Mouse (Mus musculus): Measurements from ENCODE around the gene Plekhg3.

Gene Plekhg3

DNA sequence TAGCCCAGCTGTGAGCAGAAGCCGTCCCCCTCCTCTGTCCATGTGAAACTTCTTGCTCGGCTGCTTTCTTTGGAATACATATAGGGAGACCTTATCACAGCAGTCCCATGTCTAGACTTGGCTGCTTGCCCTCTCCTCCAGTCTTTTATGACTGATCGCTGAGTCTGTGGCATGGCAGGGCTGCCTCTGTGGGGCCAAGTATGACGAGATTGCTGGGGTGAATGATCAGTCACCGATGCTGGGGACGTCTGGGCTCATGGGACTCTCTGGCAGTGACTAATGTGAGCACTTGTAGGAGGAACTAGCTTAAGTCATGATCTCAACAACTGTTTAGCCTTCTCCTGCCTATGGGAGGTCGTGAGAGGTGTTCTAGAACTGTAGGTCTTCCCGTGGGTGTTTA is 21.6 kb downstream of the Plekhg3 start:
- DNase-seq (ENCODE audit: low spot score) = no peak

DNA sequence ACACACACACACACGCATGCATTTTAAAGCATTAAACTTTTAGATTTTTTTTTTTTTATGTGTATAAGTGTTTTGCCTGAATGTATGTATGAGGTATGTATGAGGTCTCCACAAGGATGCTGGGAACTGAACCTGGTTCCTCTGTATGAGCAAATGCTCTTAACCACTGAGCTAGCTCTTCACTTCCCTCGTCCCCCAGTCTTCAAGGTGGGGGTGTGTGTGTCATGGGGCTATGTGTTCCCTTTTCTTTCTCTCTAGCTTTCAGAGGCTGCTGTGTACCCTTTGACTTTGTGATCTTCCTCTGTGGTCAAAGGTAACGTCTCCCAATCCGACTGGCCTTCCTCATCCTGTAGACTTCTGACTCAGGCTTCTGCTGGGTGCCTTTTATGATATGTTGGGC is 22.3 kb downstream of the Plekhg3 start:
- no peak for DNase-seq (ENCODE audit: low spot score)

DNA sequence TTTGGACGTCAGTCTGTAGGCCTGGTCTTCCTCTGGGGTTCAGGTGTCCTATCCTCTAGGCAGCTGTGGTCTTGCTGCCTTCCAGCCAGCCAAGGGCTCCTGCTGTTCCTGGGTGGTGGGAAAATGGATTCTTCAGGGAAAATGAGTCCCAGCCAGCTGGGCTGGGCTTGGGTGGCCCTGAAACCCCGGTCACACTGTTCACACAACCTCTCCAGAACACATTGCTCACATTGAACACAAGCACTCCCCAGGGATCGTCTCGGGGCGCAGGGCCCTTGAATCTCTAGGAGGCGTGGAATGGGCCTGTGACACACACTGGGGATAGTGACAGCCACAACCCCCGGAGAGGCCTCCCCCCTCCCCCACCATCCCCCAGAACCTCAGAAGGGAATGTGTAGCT is 23.2 kb downstream of the Plekhg3 start:
- DNase-seq (ENCODE audit: low spot score) = no peak

DNA sequence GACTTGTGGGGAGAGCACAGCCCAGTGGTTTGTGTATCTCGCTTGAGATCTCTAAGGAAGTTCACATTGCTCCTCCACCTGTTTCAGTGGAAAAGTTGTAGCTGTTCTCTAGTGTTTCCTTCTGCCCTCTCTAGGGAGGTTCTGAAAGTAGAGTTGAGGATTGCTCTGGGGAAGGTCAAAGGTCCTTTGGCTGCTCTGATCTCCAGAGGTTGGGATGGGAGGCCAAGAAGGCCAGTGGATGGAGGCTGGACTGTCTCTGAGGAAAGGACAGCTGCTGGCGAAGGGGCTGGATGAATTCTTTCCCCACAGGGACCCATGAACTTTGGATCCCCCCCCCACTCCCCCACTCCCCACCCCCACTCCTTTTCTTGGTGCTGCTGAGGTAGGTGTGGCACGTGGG is 23.7 kb downstream of the Plekhg3 start:
- DNase-seq (ENCODE audit: low spot score) = no peak

DNA sequence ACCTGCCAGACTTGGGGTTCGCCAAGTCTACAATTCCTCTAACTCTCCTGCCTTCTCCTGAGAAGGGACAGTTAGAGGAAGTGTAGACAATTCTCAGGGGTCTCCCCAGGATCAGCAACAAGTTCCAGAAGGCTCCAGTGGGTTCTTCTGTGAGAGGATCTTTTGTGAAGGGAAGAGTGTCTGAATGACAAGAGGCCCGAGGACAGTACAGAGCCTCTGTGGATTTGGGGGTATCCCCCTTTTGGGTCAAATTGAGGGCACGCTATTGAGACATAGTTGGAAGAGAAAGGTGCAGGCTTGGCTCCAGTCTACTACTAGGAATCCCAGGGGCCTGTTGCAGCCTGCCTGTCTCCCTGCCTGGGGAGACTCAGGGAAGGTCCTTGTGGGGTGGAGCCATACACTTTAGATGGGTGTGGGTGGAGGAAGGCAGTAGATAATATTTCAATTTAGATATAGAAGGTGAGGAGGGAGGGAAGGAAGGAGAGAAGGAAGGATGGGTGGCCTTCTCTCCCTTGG is 24.2 kb downstream of the Plekhg3 start:
- DNase-seq (ENCODE audit: low spot score) = no peak

DNA sequence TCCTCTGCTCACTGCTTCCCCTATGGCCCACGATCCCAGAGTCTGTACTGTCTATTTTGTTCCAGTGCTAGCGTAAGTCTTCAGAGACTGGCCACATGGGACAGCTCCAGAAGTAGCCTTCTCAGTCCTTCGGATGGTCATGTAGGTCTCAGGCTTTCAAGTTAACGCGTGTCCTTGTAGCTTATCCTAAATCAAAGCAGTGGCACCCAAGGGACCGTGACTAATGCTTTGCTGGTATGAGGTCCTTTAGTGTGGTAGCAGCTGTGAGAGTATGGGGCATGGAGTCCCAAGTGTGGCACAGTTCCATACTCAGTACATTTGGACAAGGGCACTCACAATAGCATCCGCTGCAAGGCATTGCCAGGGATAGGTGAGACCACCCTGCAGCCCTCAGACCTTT is 25.5 kb downstream of the Plekhg3 start:
- no peak for DNase-seq (ENCODE audit: low spot score)

DNA sequence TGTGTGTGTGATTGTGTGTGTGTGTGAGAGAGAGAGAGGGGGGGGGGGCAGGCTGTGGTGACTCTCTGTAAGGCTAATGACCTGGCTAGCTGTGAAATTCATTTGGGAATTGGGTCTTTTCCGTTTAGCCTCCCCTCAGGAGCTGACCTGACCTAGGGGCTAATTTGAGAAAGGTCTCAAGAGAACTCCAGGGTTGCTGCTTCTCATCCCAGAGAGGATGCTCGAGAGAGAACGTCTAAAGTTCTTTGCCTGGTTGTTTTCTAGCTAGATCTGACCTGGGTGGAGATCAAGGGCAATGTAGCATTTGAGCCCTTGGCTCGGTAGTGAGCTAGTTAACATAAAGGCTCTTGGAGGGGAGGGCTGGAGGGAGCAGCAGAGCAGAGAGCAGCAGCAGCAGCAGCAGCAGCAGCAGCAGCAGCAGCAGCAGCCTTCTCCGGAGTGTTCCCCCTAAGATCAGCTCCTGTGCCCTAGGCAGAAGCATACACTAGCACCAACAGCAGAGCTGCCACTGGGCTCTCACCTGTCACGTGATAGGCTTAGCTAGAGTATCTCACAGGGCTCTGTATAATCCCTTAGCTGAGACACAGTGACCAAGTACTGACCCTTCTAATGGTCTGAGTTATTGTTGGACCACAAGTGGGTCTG is 26.2 kb downstream of the Plekhg3 start:
- DNase-seq (ENCODE audit: low spot score) = no peak

DNA sequence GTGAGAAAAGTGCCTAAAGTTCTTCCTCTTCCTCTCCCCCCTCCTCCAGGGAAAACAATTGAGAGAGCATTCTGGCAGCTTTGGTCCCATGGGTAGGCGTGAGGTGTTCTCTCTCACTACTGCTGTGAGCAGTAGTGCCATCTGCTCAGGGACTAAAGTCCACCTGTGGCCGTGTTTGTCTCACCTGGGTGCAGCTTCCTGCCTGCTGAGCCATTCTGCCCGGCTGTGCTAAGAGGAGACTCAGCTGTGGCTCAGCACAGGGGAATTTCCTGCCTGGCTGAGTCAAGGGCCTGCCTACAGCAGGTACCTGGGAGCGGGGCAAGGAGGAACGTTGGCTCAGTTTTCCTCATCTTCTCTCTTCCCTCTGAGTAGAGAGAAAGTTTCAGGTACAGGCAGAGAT is 27.5 kb downstream of the Plekhg3 start:
- no peak for DNase-seq (ENCODE audit: low spot score)

DNA sequence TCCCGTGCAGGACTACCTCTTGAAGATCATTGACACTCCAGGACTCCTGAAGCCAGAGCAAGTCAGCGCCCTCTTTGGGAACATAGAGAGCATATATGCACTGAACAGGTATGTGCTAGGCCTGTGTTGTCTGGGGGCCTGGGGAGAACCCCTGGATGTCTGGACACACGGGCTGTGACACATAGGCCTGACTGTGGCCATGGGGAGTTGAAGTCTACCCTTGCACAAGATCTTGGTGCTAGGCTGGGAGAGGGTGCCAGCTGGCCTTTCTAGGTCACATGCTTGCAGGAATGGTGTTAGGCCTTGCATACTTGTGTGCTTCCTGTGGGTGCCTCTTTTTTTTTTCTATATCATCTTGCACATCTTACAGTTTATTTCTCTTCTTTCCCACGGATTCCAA is 31.5 kb downstream of the Plekhg3 start:
- DNase-seq (ENCODE audit: low spot score) = no peak

DNA sequence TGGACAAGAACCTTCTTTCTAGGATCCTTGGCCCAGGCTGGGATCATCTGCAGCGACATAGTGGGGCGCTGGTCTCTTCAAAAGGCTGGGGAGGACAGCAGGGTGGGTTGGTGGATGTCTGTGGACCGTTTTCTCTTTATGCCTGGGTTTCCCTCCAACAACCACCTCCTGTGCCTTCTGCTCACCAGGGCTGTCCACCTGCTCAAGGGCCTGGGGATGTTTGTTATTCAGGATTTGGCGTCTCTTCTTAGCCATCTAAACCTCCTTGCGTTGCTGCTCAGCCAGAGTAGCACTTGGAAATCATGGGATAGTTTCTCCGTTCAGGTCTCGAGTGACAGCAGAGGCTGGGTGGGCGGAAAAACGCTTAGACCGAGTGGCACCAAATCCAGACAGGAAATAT is 35.6 kb downstream of the Plekhg3 start:
- no peak for DNase-seq (ENCODE audit: low spot score)

DNA sequence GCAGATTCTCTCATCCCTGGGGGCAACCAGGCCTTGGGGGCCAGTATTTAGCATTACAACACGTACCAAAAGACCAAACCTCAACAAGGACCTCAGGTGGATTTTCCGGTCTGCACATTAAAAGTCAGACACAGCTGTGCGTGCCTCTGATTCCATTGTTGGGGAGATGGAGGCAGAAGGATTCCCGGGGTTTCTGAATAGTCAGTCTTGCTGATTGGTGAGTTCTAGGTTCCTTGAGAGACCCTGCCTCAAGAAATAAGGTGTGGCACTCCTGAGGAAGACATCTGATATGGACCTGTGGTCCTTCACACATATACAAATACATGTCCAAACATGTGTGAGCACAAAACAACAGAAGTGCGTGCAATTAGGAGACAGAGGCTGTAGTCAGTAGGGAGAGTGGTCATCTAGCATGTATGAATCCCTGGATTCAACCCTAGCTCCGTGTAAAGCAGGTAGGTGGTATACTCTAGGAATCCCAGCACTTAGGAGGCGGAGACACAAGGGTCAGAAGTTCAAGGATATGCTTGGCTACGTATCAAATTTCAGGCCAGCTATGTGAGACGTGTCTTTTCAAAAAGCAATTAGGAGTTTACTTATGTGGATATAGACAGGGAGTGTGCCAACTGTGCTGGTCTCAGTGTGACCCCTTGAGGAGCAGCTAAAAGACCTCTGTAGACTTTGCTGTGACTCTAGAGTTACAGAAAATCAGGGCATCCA is 39.7 kb downstream of the Plekhg3 start:
- peak; percentile 54 for DNase-seq (ENCODE audit: low spot score)

DNA sequence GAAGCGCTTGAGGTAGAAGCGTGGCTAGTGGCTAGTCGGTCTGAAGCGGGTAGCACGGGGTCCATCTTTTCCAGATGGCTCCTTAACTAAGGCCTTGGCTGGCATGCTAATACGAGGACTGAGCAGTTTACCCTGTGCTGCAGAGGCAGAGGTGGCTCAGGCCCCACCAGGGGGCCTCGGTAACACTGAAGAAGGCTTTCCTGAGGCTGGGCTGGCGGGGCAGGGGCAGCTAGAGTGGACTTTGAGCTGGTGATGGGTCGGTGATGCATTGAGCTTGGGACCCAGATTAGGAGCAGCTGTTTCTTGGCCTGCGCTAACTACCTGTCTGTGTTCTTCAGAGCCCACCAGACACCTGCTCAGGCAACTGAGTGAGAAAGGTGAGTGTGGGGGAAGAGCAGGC is 40.6 kb downstream of the Plekhg3 start:
- no peak for DNase-seq (ENCODE audit: low spot score)

DNA sequence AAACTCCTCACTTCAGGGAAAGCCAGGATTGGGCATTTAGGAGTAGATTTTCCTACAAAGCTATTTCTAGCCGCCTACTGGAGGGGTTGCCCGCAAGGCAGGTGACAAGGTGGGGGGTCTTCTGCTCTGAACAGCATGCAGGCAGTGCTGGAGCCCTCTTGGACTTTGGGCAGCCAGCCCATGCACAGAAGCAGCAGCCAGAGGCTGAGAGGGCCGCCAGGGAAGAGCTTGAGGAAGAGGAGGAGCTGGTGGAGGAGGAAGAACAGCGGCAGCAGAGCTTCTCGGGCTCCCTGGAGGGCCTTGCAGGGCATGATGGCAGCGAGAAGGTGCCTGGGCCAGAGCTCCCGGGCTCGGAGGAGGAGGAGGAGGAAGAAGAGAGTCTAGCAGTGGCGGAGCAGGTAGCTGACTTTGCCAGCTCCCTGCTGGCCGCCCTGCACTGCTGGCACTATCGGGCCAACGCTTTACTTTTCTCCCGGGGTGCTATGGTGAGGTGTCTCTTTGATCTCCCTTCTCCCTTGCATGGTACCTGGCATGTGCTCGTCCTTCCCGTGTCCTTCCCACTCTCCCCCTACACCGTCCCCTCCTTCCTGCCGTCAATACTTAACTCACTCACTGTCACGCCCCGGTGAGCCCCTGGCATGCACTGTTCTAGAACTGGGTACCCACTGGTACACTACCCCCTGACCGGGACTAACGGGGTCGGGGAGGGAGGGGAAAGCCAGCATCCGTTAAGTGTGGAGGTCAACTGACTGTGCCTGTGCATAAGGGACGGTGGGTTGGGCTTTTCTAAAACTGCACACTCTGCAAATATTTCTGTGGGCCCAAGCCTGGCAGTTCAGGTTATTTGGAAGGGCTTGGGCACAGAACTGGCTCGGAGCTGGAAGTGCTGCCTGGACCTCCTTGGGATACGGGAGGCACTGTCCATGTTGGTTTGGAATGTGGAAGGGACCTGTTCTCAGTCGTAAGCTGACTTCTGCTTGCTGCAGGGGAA is 41.9 kb downstream of the Plekhg3 start:
- no peak for DNase-seq (ENCODE audit: low spot score)

DNA sequence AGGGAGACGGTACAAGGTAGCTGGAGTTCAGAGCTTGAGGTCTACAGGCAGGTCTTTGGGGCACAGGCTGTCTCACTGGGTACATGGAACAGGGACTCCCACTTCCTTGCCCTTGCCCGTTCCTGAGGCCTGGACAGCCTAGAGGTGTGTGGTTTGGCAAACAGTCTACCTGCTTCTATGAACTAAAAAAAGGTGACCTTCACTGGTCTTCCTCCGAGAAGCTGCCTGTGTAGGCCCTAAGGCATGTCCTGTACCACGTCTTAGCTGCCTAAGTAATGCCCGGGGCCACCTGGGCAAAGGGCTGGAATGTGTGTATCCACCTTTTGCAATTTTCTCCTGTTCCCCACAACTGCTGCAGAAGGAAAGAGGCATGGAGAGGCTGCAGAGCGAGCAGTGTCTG is 42.7 kb downstream of the Plekhg3 start:
- DNase-seq (ENCODE audit: low spot score) = no peak

DNA sequence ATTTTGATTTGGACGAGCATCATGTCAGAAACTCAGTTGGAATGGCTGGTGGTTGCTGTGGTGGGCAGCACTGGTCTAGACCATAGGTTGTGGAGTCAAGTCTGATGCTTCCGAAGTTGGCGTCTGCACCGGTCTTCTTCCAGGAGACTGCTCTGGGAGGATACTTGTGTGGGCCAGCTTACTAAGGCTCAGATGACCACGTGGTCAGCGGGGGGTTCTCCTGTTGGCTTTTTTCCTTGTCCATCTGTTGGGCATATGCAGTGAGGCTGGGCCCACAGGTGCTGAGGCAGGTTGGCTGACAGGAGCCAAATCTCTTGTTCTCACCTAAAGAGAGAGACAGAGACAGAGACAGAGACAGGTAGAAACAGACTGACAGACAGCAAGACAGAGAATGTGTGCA is 44.1 kb downstream of the Plekhg3 start:
- DNase-seq (ENCODE audit: low spot score) = no peak

DNA sequence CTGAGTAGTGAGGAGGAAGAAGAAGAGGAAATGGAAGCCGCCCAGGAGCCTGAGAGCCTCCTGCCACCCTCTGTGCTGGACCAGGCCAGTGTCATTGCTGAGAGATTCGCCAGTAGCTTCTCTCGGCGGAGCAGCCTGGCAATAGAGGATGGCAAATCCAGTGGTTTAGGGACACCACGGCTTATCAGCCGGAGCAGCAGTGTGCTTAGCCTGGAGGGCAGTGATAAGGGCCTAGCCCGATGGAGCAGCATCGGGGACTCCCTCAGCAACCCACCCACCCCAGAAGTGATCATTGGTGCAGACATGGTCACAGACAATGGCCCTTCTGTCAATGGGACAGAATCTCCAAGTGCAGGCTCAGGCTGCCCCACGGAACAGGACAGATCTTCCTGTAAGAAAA is 45.4 kb downstream of the Plekhg3 start:
- DNase-seq (ENCODE audit: low spot score) = no peak

DNA sequence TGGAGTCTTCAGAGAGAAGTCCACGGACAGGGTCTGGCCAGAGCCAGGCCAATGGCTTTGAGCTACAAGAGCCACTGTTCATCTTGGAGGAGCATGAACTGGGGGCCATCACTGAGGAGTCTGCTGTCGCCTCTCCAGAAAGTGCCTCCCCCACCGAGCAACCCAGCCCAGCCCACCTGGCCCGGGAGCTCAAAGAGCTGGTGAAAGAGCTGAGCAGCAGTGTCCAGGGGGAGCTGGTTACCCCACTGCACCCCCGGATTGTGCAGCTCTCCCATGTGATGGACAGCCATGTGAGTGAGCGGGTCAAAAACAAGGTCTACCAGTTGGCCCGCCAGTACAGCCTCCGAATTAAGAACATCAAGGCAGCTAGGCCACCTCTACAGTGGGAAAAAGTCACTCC is 46.1 kb downstream of the Plekhg3 start:
- DNase-seq (ENCODE audit: low spot score) = no peak

DNA sequence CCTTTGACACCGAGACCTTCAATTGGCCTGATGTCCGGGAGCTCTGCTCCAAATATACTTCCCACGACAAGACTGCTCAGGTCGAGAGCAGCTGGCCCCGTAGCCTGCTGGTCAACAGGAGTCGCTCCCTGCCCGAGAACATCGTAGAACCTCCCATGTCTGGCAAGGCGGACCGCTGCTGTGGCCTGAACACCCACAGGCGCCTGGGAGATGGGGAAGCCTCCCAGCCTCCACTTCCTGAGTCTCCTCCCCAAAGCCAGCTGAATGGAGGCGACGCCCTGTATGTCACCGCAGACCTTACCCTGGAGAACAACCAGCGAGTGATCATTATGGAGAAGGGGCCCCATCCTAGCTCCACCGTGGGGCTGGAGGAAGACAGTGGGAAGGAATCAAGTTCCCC is 47.2 kb downstream of the Plekhg3 start:
- no peak for DNase-seq (ENCODE audit: low spot score)

DNA sequence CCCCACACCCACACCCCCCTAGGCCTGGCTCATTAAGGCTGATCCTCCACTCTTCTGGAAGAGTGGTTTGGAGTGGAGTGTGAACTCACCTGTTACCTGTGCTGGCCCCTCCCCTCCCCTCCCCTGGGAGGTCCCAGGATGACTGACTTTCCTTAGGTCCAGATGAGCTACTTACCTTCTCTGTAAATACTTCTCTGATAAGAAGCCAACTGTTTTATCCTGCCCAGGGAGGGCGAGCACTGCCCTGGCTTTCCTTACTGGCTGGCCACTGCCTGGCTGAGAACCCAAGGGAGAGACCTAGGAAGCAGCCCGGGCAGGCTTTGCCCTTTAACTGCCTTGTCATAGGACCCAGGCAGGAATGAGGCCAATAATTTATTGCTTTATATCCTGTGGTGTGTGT is 47.8 kb downstream of the Plekhg3 start:
- DNase-seq (ENCODE audit: low spot score) = no peak

DNA sequence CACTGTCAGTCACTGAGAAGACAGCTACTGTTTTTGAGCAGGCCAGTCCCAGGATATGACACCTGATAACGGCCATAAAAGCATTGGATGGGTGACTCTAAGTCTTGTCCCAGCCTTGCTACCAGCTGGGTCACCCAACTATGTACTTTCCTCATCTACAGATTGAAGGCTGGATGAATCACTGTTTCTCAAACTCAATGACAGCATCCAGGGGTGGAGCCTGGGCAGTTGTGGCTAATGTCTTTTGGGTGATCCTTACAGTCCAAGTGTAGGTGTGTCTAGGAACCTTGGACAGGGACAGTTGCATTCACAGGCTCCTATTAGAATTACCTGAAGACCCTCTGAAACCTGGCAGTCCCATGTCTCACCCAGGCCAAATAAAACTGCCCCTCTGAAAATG is 49.1 kb downstream of the Plekhg3 start:
- no peak for DNase-seq (ENCODE audit: low spot score)

DNA sequence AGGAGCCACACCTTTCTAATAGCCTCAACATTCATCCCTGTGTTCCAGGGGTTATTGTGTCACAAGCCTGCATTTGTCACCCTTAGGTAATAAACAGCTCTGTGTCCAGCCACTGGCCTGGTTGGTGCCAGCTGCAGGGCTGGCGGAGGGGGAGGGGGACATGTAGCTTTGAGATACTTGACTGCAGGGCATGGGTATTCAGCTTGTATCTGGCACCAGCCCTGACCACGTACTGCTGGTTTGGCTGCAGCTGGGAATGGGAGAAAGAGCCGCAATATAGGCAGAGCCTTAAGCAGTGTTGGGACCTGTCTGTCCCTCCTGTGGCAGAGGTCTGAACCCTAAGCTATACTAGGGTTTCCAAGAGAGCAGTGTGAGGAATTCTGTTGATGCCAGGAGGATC is 51.4 kb downstream of the Plekhg3 start:
- DNase-seq (ENCODE audit: low spot score) = no peak

DNA sequence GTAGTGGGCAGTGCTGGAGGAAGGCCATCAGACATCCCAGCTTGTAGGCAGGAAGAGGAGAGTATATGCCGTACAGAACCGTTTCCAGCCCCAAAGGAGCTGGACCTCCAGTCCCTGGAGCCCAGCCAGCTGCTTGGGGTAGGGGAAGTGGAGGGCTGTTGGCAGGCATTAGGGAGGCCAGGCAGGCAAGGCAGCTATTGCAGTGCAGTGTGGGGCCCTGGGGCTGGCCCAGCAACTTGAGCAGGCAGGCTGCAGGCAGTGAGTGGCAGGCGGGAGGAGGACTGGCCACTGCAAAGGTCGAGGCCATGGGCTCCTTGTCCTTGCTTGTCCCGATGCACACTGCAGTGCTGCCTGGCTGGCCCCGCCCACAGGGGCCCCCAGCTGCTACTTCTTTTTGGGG is 52.1 kb downstream of the Plekhg3 start:
- no peak for DNase-seq (ENCODE audit: low spot score)

DNA sequence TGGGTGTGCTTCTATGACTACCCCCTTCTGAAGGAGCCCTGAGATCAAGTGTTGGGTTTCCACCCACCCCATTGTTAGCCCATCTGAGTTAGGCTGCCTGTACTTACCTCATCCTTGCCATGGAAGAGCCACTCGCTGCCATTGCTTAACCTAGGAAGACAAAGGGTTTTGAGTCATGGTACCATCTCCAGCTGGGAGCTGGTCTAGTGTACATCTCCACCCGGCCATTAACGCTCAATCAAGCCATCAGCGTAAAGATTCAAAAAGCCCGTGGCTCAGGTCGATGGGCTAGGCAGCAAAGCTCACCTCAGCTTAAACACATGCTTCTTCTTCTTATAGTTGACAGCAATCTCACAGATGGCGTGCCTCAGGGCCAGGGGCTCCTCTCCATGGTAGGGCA is 52.8 kb downstream of the Plekhg3 start:
- DNase-seq (ENCODE audit: low spot score) = no peak

All from embryo, embryonic 10.5 days (tissue).